Mouse (Mus musculus): ENCODE measurements around the gene Nid1. TPM values are rescaled to one million over a fixed set of nuclear protein-coding genes. Genes with fewer than 3 reads are reported as not detected.
A peak's percentile ranks its signal among the peaks of the same experiment; 100 is the strongest.
"Not testable (repeated sequence)": the region's sequence is repeated elsewhere in the genome, so short reads cannot be mapped to it uniquely, and the experiment has no call there.

Gene Nid1
- polyA plus RNA-seq, 1 experiment from 2014 or later, result 53.6 TPM

DNA sequence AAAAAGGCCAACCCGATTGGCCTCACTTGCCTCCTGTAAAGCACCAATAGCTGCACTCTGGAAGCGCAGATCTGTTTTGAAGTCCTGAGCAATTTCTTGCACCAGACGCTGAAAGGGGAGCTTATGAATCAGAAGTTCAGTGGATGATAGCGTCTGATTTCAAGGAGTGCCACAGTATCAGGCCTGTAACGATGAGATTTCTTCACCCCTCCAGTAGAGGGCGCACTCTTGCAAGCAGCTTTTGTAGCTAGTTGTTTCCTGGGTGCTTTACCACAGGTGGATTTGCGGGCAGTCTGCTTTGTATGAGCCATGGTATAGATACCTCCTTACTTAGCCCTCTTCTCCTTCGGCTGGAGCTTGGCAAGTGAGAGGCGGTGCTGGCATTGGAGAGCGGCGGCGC lies 18.5 kb upstream of the Nid1 start:
- WGBS, result 93% methylated on average over 7 of the region's 12 CpGs
- not testable (repeated sequence) for H3K4me2 ChIP-seq; ATAC-seq (ENCODE audit: low FRiP score); H3K4me3 ChIP-seq; H3K9ac ChIP-seq; H3K9me3 ChIP-seq; H3K27ac ChIP-seq; H3K27me3 ChIP-seq; H3K36me3 ChIP-seq; H3K4me1 ChIP-seq (replicated peaks)

- H3K27me3 ChIP-seq; H3K9me3 ChIP-seq; H3K4me1 ChIP-seq (replicated peaks); H3K4me3 ChIP-seq; H3K9ac ChIP-seq; H3K36me3 ChIP-seq; ATAC-seq (ENCODE audit: low FRiP score); H3K4me2 ChIP-seq; H3K27ac ChIP-seq: not testable (repeated sequence)
- 69% methylated on average over 2 of the region's 5 CpGs for WGBS
Observed at GRCm38 (mm10) chr13:13423301-13423700, 14.1 kb upstream of the Nid1 start.

- not testable (repeated sequence) for H3K27ac ChIP-seq; H3K4me2 ChIP-seq; H3K27me3 ChIP-seq; H3K9ac ChIP-seq; H3K4me1 ChIP-seq (replicated peaks); ATAC-seq (ENCODE audit: low FRiP score); H3K4me3 ChIP-seq; H3K9me3 ChIP-seq; H3K36me3 ChIP-seq
- WGBS, result 88% methylated on average over 5 of the region's 7 CpGs
Observed at GRCm38 (mm10) chr13:13436161-13436560, 1.2 kb upstream of the Nid1 start.

DNA sequence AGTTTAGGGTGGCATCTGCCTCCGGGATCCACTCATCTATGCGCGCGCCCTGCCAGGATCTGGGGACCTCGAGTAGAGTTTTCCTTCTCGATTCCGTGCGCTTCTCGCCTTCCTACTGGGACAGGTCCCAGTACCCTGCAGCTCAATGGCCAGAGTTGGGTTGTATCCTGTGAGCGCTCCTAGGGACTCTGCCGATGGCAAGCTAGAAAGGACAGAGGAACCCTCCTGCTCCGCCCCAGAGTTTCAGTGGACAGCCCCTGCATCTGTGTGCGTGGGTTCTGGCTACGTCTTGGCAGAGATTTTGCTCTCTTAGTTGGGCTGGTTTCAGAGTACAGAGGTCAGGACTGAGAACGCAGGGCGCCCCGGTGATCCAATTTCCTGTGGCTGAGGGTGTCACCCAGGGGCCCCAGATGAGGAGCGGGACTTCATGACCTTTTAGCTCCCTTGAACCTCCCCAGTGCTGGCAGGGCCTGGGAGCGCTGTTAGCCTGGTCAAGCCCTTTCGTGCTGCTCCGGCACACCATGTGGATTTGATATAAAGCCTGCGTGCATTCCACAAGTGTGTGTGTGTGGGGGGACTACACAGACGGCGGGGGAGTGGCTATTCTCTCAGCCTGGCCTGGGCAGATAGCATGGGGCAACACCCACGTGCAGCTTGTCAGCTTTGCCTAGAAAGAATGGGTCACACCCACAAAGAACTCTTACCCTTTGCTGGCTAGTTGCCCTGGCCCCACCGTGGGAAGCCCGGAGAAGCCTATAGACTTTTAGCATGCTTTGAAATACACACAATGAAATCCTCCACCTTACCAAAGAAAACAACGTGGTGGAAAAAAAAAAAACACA lies 982 bp downstream of the Nid1 start:
- peak overlapping the region; percentile 25 for H3K4me2 ChIP-seq
- WGBS, result 2% methylated on average over 18 of the region's 28 CpGs
- H3K9me3 ChIP-seq; H3K4me3 ChIP-seq; H3K27me3 ChIP-seq; H3K9ac ChIP-seq; H3K27ac ChIP-seq; H3K4me1 ChIP-seq (replicated peaks); H3K36me3 ChIP-seq: not testable (repeated sequence)
- ATAC-seq (ENCODE audit: low FRiP score), result peak; percentile 34

GRCm38 (mm10) chr13:13445601-13446000 lies 8.2 kb downstream of the Nid1 start:
- H3K27me3 ChIP-seq; H3K4me1 ChIP-seq (replicated peaks); ATAC-seq (ENCODE audit: low FRiP score); H3K9ac ChIP-seq; H3K4me2 ChIP-seq; H3K9me3 ChIP-seq; H3K36me3 ChIP-seq; H3K4me3 ChIP-seq; H3K27ac ChIP-seq: not testable (repeated sequence)
- WGBS, result 91% methylated on average over 5 of the region's 5 CpGs

GRCm38 (mm10) chr13:13446711-13447443 lies 9.5 kb downstream of the Nid1 start:
- not testable (repeated sequence) for H3K36me3 ChIP-seq; H3K4me3 ChIP-seq; H3K27ac ChIP-seq; H3K27me3 ChIP-seq; H3K9ac ChIP-seq; ATAC-seq (ENCODE audit: low FRiP score); H3K4me1 ChIP-seq (replicated peaks); H3K4me2 ChIP-seq; H3K9me3 ChIP-seq
- WGBS, result 55% methylated on average over 4 of the region's 4 CpGs

- WGBS, result 66% methylated on average over 12 of the region's 12 CpGs
- ATAC-seq (ENCODE audit: low FRiP score); H3K27me3 ChIP-seq; H3K9ac ChIP-seq; H3K9me3 ChIP-seq; H3K27ac ChIP-seq; H3K4me1 ChIP-seq (replicated peaks); H3K4me2 ChIP-seq; H3K4me3 ChIP-seq; H3K36me3 ChIP-seq: not testable (repeated sequence)
Observed at GRCm38 (mm10) chr13:13449981-13450380, 12.6 kb downstream of the Nid1 start.

GRCm38 (mm10) chr13:13450931-13451330 lies 13.6 kb downstream of the Nid1 start:
- H3K9ac ChIP-seq; H3K4me3 ChIP-seq; H3K4me2 ChIP-seq; H3K27ac ChIP-seq; H3K36me3 ChIP-seq; H3K4me1 ChIP-seq (replicated peaks); H3K27me3 ChIP-seq; ATAC-seq (ENCODE audit: low FRiP score); H3K9me3 ChIP-seq: not testable (repeated sequence)
- WGBS, result 30% methylated on average over 1 of the region's 1 CpGs

GRCm38 (mm10) chr13:13453332-13453731 lies 16.0 kb downstream of the Nid1 start:
- not testable (repeated sequence) for H3K4me2 ChIP-seq; H3K27ac ChIP-seq; H3K4me3 ChIP-seq; H3K9ac ChIP-seq; ATAC-seq (ENCODE audit: low FRiP score); H3K36me3 ChIP-seq; H3K9me3 ChIP-seq; H3K27me3 ChIP-seq; H3K4me1 ChIP-seq (replicated peaks)
- WGBS, result 92% methylated on average over 6 of the region's 6 CpGs

DNA sequence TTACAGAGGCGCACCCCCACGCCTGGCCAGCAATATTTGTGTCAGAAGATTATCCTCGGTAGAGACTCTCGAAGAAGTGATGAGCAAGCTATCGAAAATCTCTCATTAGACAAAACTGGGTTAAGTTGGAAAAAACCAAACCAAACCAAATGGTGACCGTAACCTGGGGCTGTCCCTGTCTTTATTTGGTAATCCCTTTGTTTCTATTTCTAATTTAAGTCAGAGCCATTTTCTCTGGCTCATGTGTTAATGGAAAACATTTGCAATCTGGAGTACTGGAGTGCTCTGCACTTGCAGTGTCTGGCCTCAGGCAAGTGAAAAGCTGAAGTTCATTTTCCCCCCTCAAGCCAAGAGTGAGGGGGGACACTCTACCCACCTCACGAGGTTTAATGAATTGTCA lies 16.9 kb downstream of the Nid1 start:
- H3K27ac ChIP-seq; H3K9ac ChIP-seq; H3K9me3 ChIP-seq; H3K4me2 ChIP-seq; H3K4me3 ChIP-seq; H3K36me3 ChIP-seq; H3K27me3 ChIP-seq; H3K4me1 ChIP-seq (replicated peaks); ATAC-seq (ENCODE audit: low FRiP score): not testable (repeated sequence)
- 93% methylated on average over 7 of the region's 7 CpGs for WGBS

DNA sequence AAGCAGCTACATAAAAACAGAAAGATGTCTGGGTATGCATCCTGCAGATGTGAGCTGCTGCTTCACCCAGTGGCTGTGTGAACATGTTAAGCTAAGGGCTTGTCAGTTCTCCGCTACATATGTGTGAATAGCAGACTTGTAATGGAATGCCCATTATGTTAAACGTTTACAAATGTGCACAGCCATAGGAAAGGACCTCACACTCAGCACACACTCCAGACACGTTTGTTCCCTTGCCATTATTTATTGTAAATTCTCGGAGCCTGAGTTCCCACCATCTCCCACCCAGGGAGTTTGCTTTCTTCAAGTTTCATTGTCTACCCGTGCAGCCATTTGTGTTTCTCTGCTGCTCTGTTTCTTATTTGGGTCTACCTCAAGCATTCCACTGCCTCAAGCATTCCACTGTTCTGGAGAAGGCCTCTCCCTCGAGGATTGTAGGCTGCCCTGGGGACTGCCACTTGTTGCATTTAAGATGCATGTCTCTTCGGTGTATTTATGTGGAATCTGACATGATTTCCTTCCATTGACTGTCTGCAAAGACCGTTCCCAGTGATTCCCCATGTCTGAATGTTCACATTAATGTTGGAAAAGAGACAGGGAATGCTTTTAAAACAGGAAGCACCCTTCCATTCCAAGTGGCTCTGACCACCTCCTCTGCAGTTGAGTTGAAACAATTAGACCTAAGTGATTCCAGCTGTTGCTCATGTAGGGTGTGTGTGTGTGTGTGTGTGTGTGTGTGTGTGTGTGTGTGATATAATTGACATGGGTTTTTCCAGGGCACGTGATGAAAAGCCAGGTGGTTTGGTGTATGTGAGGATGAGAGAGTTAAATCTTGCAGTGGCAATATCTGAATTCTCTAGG lies 18.5 kb downstream of the Nid1 start:
- H3K9ac ChIP-seq; H3K27ac ChIP-seq; H3K27me3 ChIP-seq; H3K4me3 ChIP-seq; H3K4me2 ChIP-seq; H3K9me3 ChIP-seq; ATAC-seq (ENCODE audit: low FRiP score); H3K4me1 ChIP-seq (replicated peaks); H3K36me3 ChIP-seq: not testable (repeated sequence)
- 61% methylated on average over 9 of the region's 9 CpGs for WGBS

GRCm38 (mm10) chr13:13458138-13458737 lies 20.9 kb downstream of the Nid1 start:
- Histone ChIP-seq H3K4me2 (no peak overlapping the region), H3K9ac (no peak overlapping the region), H3K4me1 (replicated peaks) (peaks cover 4% of the 10 kb centered on the region; the same call in 1 of the 2 replicates), H3K27me3 (no peaks in the 10 kb centered on the region), H3K27ac (no peak overlapping the region), H3K9me3 (no peaks in the 10 kb centered on the region), H3K36me3 (no peaks in the 10 kb centered on the region), H3K4me3 (no peak overlapping the region)
- WGBS, result 71% methylated on average over 4 of the region's 4 CpGs
- ATAC-seq (ENCODE audit: low FRiP score), result no peak

Measured in hindbrain, embryonic 13.5 days (tissue).